Mouse (Mus musculus) lung, adult 2 months (tissue): ENCODE data around the gene Nol3.

Experiments used
- CTCF ChIP-seq: fragments of 200-500 bp; IDR thresholded peaks from 2 replicates; pipeline ENCODE4 v1.5.1; 2011; ENCODE audit warnings: mild to moderate bottlenecking, low read length, control low read depth; ENCODE audit not compliant: insufficient read depth
- POLR2A ChIP-seq: fragments of 200-500 bp; IDR thresholded peaks from 2 replicates; pipeline ENCODE4 v1.6.1; 2011; ENCODE audit warnings: low read depth, mild to moderate bottlenecking, control low read depth, low read length, borderline replicate concordance; ENCODE audit errors: extremely low read depth

DNA sequence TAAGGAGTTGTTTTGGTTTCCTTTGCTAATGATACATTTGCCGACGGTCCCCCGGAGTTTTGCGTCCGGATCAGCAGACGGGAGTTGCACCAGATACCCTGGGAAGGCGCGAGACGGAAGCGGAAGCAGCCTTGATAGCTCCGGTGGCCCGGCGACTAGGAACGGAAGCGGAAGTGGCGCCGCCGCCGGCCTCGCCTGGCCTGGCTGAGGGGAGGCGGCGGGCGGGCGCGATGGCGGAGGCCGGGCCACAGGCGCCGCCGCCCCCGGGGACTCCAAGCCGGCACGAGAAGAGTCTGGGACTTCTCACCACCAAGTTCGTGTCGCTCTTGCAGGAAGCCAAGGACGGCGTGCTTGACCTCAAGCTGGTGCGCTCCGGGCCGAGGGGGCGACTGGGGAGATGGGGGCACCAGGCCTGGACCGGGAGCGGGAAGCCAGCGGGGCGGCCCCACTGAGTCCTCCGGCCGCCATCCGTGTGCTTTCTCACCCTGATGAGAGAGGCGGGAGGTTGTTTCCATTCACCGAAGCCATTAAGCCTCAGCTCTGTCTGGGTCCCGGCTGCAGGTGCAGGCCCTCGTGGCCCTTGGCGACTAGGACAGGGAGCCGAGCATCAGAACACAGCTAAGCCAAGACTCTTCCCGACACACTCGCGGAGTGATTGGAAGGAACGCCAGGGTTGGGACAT, 21.7 kb downstream of the Nol3 start, which contains the start of gene E2f4:
- no peak for TF ChIP-seq CTCF
- no peak for TF ChIP-seq POLR2A
